Comparison of ENCODE assay signal across 26 mouse cellular contexts in the genomic region with DNA sequence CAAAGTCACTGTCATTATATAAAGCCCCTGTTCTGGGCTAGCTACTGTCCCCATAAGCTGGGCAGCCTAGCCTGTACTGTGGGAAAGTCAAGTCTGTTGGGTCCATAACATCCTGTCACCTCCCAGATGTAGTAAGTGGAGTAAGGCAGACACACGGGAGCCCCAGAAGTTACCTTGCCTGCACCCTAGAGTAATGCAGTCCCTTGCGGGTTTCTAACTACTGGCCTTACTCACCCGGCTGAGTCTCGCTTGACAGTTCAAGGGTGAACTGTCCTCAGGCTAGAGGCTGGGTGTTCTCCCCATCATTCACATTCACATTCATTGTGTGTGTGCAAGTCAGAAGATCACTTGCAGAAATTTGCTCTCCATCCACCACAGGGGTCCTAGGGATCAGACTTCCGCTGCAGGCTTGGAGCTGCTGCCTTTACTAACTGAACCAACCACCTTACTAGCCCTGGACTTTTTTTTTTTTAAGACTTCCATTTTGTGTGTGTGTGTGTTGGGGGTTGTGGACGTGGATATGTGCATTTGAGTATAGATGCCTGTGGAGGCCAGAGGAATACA. TPM values are rescaled to one million over a fixed set of nuclear protein-coding genes. Genes with fewer than 3 reads are reported as not detected.
DNase-seq lines count a peak whose midpoint lies in the region; ATAC-seq and TF ChIP-seq lines count a peak whose summit lies in the region.
"Had no signal": no experiment of that assay in that cellular context is flagged by ENCODE, and none has a peak within 500 bp of the region (broad histone marks: within the 10 kb centered on the region; RNA-seq: fewer than 3 reads in every experiment).

No protein-coding gene starts in this region.

- ATAC-seq in lung, postnatal 0 days: no peak
- ATAC-seq: activated CD4-positive, CD25-positive, alpha-beta regulatory T cell, adult 4 months; CD4-positive, CD25-positive, alpha-beta regulatory T cell, adult 4 months; forebrain, postnatal 0 days; intestine, embryonic 15.5 days had no signal

- H3K27ac ChIP-seq in lung, postnatal 0 days (ENCODE audit: low read length): no peak overlapping the region
- no peak overlapping the region for H3K27ac ChIP-seq in embryonic fibroblast, embryonic 13.5 days (ENCODE audit: insufficient read depth, low read length)
- H3K27ac ChIP-seq: embryonic facial prominence, embryonic 12.5 days; forebrain, embryonic 12.5 days; heart, embryonic 15.5 days; hindbrain, embryonic 10.5 days; hindbrain, embryonic 14.5 days; intestine, embryonic 15.5 days had no signal

- H3K4me1 ChIP-seq in lung, adult 2 months (ENCODE audit: control insufficient read depth, insufficient read depth, low read length): peaks cover 7% of the 10 kb centered on the region; the same call in 1 of the 2 replicates
- peaks cover 17% of the 10 kb centered on the region for H3K4me1 ChIP-seq in lung, postnatal 0 days (ENCODE audit: insufficient read depth, low read depth, low read length)
- H3K4me1 ChIP-seq in embryonic fibroblast, embryonic 13.5 days (ENCODE audit: control insufficient read depth, insufficient read depth, low read length): peaks cover 4% of the 10 kb centered on the region; the same call in 1 of the 2 replicates

- no peak overlapping the region for H3K4me3 ChIP-seq in lung, adult 2 months (replicated peaks; ENCODE audit: extremely low read depth, low read depth, low read length)
- no peak overlapping the region for H3K4me3 ChIP-seq in lung, postnatal 0 days (ENCODE audit: low read depth, low read length)
- H3K4me3 ChIP-seq in embryonic fibroblast, embryonic 13.5 days (ENCODE audit: insufficient read depth, low read length): no peak overlapping the region
- H3K4me3 ChIP-seq: embryonic facial prominence, embryonic 12.5 days; forebrain, embryonic 12.5 days; heart, embryonic 15.5 days; hindbrain, embryonic 10.5 days; intestine, embryonic 15.5 days had no signal

- peak; percentile 52 to 75 for DNase-seq in adrenal gland, adult (ENCODE audit: inconsistent age in 2 of 2, low spot score in 1 of 2)
- DNase-seq in adrenal gland, adult 18-20 months (ENCODE audit: low spot score in 2 of 2): no peak
- peak; percentile 83 for DNase-seq in heart, adult 11 months
- no peak for DNase-seq in heart, postnatal 36 days
- DNase-seq in lung, adult 2 months: no peak
- no peak for DNase-seq in lung, postnatal 0 days (ENCODE audit: low spot score)
- DNase-seq in kidney, postnatal 14 days: no peak
- DNase-seq: B cell, adult 2 months; cerebellum, adult 9-10 months; forebrain, postnatal 0 days; gastrocnemius, postnatal 25 days; heart, postnatal 14 days had no signal

- H3K9ac ChIP-seq in lung, postnatal 0 days (replicated peaks; ENCODE audit: low read depth): no peak overlapping the region
- H3K9ac ChIP-seq: embryonic facial prominence, embryonic 12.5 days; forebrain, embryonic 12.5 days; forebrain, postnatal 0 days; heart, embryonic 15.5 days; hindbrain, embryonic 14.5 days; intestine, embryonic 15.5 days had no signal

- TF ChIP-seq CTCF in lung, adult 2 months (IDR thresholded peaks at IDR 0.05; ENCODE audit: insufficient read depth, low read length): no peak
- TF ChIP-seq CTCF in lung, postnatal 0 days (IDR thresholded peaks at IDR 0.05): no peak
- no peak for TF ChIP-seq CTCF in embryonic fibroblast, embryonic 13.5 days (IDR thresholded peaks at IDR 0.05; ENCODE audit: borderline replicate concordance, insufficient read depth, low read length)

- H3K4me2 ChIP-seq in lung, postnatal 0 days (replicated peaks; ENCODE audit: low read depth, low read length): no peak overlapping the region
- H3K4me2 ChIP-seq: embryonic facial prominence, embryonic 12.5 days; forebrain, embryonic 12.5 days; heart, embryonic 11.5 days; heart, embryonic 15.5 days; intestine, embryonic 15.5 days had no signal

- intact Hi-C loops in heart, postnatal 36 days (cut with DNase I): loop anchor here (5.0 to 10.0 kb wide), 4 partner anchors 92 to 365 kb away; partner anchors contain the start of genes Fxyd7, Tmem147 and Zbtb32

- peak; percentile 47; the same call in 1 of the 2 replicates for TF ChIP-seq POLR2A in lung, adult 2 months (IDR thresholded peaks at IDR 0.05; ENCODE audit: borderline replicate concordance, extremely low read depth, low read depth, low read length)
- 0 out of 2 replicates have a peak, but pooled peaks have one; percentile 38 for TF ChIP-seq POLR2A in embryonic fibroblast, embryonic 13.5 days (IDR thresholded peaks at IDR 0.05; ENCODE audit: low read depth, low read length)

- no peaks in the 10 kb centered on the region for H3K36me3 ChIP-seq in lung, postnatal 0 days (ENCODE audit: insufficient read depth, low read length)
- H3K36me3 ChIP-seq: intestine, embryonic 15.5 days had no signal

- no peaks in the 10 kb centered on the region for H3K9me3 ChIP-seq in lung, postnatal 0 days (ENCODE audit: low read length)
- H3K9me3 ChIP-seq: embryonic facial prominence, embryonic 12.5 days; forebrain, embryonic 12.5 days; G1E; heart, embryonic 15.5 days; hindbrain, embryonic 10.5 days; intestine, embryonic 15.5 days had no signal

- 84% methylated on average over 6 of the region's 6 CpGs for WGBS in lung, adult 2 months
- WGBS in lung, postnatal 0 days: 92% methylated on average over 6 of the region's 6 CpGs

- no peak for TF ChIP-seq EP300 in lung, postnatal 0 days (IDR thresholded peaks at IDR 0.05)

- no peaks in the 10 kb centered on the region for H3K27me3 ChIP-seq in lung, postnatal 0 days (replicated peaks; ENCODE audit: insufficient read depth, low read length)
- H3K27me3 ChIP-seq: embryonic facial prominence, embryonic 12.5 days; forebrain, embryonic 12.5 days; heart, embryonic 15.5 days; intestine, embryonic 15.5 days had no signal

RNA-seq across cellular contexts. Expression of gene Usf2, which starts 3.3 kb away (rescaled TPM):
- total RNA-seq in adrenal gland, adult 18-20 months (2021): 100 to 1,000 TPM; 104 to 122 TPM
- 100 to 1,000 TPM; 107 to 112 TPM for total RNA-seq in heart, postnatal 36 days (2021)
- 122 and 190 TPM in 2 replicates for polyA plus RNA-seq in lung, adult 2 months (2012; rRNA removed)
- 19.6 and 21.1 TPM in 2 replicates for polyA plus RNA-seq in lung, postnatal 0 days (2015; fragmentation: Nextera tagmentation; extraction: Ambion mirVana)
- polyA plus RNA-seq in embryonic fibroblast, embryonic 13.5 days (2011; ENCODE audit: insufficient read length, low read depth, missing spikeins): 55.5 and 61.1 TPM in 2 replicates

RNA-seq across cellular contexts. Expression of gene Lsr, which starts 13.4 kb away (rescaled TPM):
- 10 to 100 TPM in 1 of 2 experiments, 1 to 10 TPM in 1; 6.8 to 19.1 TPM for total RNA-seq in adrenal gland, adult 18-20 months (2021)
- total RNA-seq in heart, postnatal 36 days (2021): 1 to 10 TPM; 3.7 to 5.1 TPM
- polyA plus RNA-seq in lung, adult 2 months (2012; rRNA removed): 93.0 and 116 TPM in 2 replicates
- 53.8 and 57.9 TPM in 2 replicates for polyA plus RNA-seq in lung, postnatal 0 days (2015; fragmentation: Nextera tagmentation; extraction: Ambion mirVana)
- not detected in 2 replicates for polyA plus RNA-seq in embryonic fibroblast, embryonic 13.5 days (2011; ENCODE audit: insufficient read length, low read depth, missing spikeins)
- polyA plus RNA-seq: G1E had no signal

RNA-seq across cellular contexts. Expression of gene Fam187b, which starts 13.7 kb away (rescaled TPM):
- under 1 TPM; 0.61 to 0.66 TPM for total RNA-seq in adrenal gland, adult 18-20 months (2021)
- total RNA-seq in heart, postnatal 36 days (2021): under 1 TPM in 1 of 2 experiments, not detected in 1; 0.17 TPM
- polyA plus RNA-seq in lung, adult 2 months (2012; rRNA removed): 5.7 and 7.2 TPM in 2 replicates
- polyA plus RNA-seq in lung, postnatal 0 days (2015; fragmentation: Nextera tagmentation; extraction: Ambion mirVana): 9.5 and 12.3 TPM in 2 replicates
- polyA plus RNA-seq in embryonic fibroblast, embryonic 13.5 days (2011; ENCODE audit: insufficient read length, low read depth, missing spikeins): not detected in 2 replicates
- total RNA-seq: gastrocnemius, adult 18-20 months; gastrocnemius, postnatal 25 days; granulocyte monocyte progenitor cell, adult 5-6 weeks had no signal

RNA-seq across cellular contexts. Expression of gene Hamp, which starts 16.0 kb away (rescaled TPM):
- 1 to 10 TPM in 1 of 2 experiments, not detected in 1; 4.3 TPM for total RNA-seq in adrenal gland, adult 18-20 months (2021)
- total RNA-seq in heart, postnatal 36 days (2021): 10 to 100 TPM; 20.2 to 36.3 TPM
- polyA plus RNA-seq in lung, adult 2 months (2012; rRNA removed): 34.5 and 45.7 TPM in 2 replicates
- not detected in 2 replicates for polyA plus RNA-seq in lung, postnatal 0 days (2015; fragmentation: Nextera tagmentation; extraction: Ambion mirVana)
- polyA plus RNA-seq in embryonic fibroblast, embryonic 13.5 days (2011; ENCODE audit: insufficient read length, low read depth, missing spikeins): not detected in 2 replicates
- total RNA-seq: forebrain, postnatal 0 days; G1E; gastrocnemius, postnatal 25 days; granulocyte monocyte progenitor cell, adult 5-6 weeks had no signal
- polyA plus RNA-seq: activated CD4-positive, CD25-positive, alpha-beta regulatory T cell, adult 4 months; CD4-positive, CD25-positive, alpha-beta regulatory T cell, adult 4 months; cortical plate, adult 2 months; embryonic facial prominence, embryonic 12.5 days; forebrain, embryonic 12.5 days; forebrain, postnatal 0 days; G1E; heart, embryonic 11.5 days; heart, embryonic 15.5 days; hindbrain, embryonic 10.5 days; hindbrain, embryonic 14.5 days had no signal

RNA-seq across cellular contexts. Expression of gene Hamp2, which starts 35.4 kb away (rescaled TPM):
- total RNA-seq in adrenal gland, adult 18-20 months (2021): 1 to 10 TPM in 1 of 2 experiments, not detected in 1; 3.4 TPM
- total RNA-seq in heart, postnatal 36 days (2021): 1 to 10 TPM; 2.9 to 4.6 TPM
- 0.75 TPM in 1 of 2 replicates, not detected in the other for polyA plus RNA-seq in lung, adult 2 months (2012; rRNA removed)
- not detected in 2 replicates for polyA plus RNA-seq in lung, postnatal 0 days (2015; fragmentation: Nextera tagmentation; extraction: Ambion mirVana)
- polyA plus RNA-seq in embryonic fibroblast, embryonic 13.5 days (2011; ENCODE audit: insufficient read length, low read depth, missing spikeins): not detected in 2 replicates
- total RNA-seq: forebrain, postnatal 0 days; G1E; gastrocnemius, adult 18-20 months; gastrocnemius, postnatal 25 days; granulocyte monocyte progenitor cell, adult 5-6 weeks had no signal
- polyA plus RNA-seq: activated CD4-positive, CD25-positive, alpha-beta regulatory T cell, adult 4 months; CD4-positive, CD25-positive, alpha-beta regulatory T cell, adult 4 months; cortical plate, adult 2 months; embryonic facial prominence, embryonic 12.5 days; forebrain, embryonic 12.5 days; forebrain, postnatal 0 days; G1E; heart, embryonic 11.5 days; heart, embryonic 15.5 days; hindbrain, embryonic 10.5 days; hindbrain, embryonic 14.5 days; intestine, embryonic 15.5 days had no signal

Comparison
In these comparisons a context has a peak if more than half of its experiments do, and no peak if none do; other contexts are left out.
1. DNase-seq: peak in adrenal gland, adult (2 of 2) and heart, adult 11 months (single experiment); none in adrenal gland, adult 18-20 months (0 of 2), heart, postnatal 36 days (0 of 2), lung, adult 2 months (single experiment), lung, postnatal 0 days (single experiment) and kidney, postnatal 14 days (single experiment).
2. RNA of gene Lsr, which starts 13.4 kb away (polyA plus RNA-seq): 93.0 to 116 TPM in lung, adult 2 months and 53.8 to 57.9 TPM in lung, postnatal 0 days; not detected in embryonic fibroblast, embryonic 13.5 days; every median in the first group is over 10 times any median in the second.